Mouse (Mus musculus) midbrain, embryonic 12.5 days (tissue): ENCODE data around the gene Sf1. TPM values are rescaled to one million over a fixed set of nuclear protein-coding genes. Genes with fewer than 3 reads are reported as not detected.

Experiments used
- ATAC-seq: fragments of 200-750 bp; cut with Nextera tagmentation; 2 replicates; pipeline ENCODE4 v1.8.0; 2017; ENCODE audit warnings: low read depth, moderate TSS enrichment, moderate library complexity; ENCODE audit not compliant: low FRiP score
- H3K27ac ChIP-seq: fragments of 300-500 bp; sonication (generic); replicated peaks from 2 replicates; pipeline ENCODE4 v1.5.1; 2016; ENCODE audit warnings: mild to moderate bottlenecking
- H3K27me3 ChIP-seq: fragments of 300-500 bp; sonication (generic); 2 replicates; pipeline ENCODE4 v1.6.1; 2016; ENCODE audit warnings: mild to moderate bottlenecking
- H3K36me3 ChIP-seq: fragments of 300-500 bp; sonication (generic); 2 replicates; pipeline ENCODE4 v1.6.1; 2016
- H3K4me1 ChIP-seq: fragments of 300-500 bp; sonication (generic); 2 replicates; pipeline ENCODE4 v1.6.1; 2016
- H3K4me2 ChIP-seq: fragments of 300-500 bp; sonication (generic); replicated peaks from 2 replicates; pipeline ENCODE4 v1.6.1; 2016; ENCODE audit warnings: mild to moderate bottlenecking, moderate library complexity
- H3K4me3 ChIP-seq: fragments of 300-500 bp; sonication (generic); 2 replicates; pipeline ENCODE4 v1.5.1; 2016; ENCODE audit warnings: mild to moderate bottlenecking
- H3K9ac ChIP-seq: fragments of 300-500 bp; sonication (generic); replicated peaks from 2 replicates; pipeline ENCODE4 v1.6.1; 2016; ENCODE audit warnings: mild to moderate bottlenecking, moderate library complexity
- H3K9me3 ChIP-seq: fragments of 300-500 bp; sonication (generic); 2 replicates; pipeline ENCODE4 v1.6.1; 2016; ENCODE audit warnings: mild to moderate bottlenecking
- WGBS: fragments of 180-500 bp; shearing (Covaris S2); methylation state at CpG from one replicate; pipeline ENCODE4 v1.1.7; 2016; 5-methylcytosine and 5-hydroxymethylcytosine counted together
- polyA plus RNA-seq: library from polyadenylated mRNA; unstranded; fragments of >200 nt; fragmentation: Nextera tagmentation; extraction: Ambion mirVana; gene quantifications from 2 replicates; pipeline ENCODE4 v1.2.1, GENCODE M21; 2016

Sf1 gene
- polyA plus RNA-seq, 1 experiment from 2014 or later = 193 TPM

DNA sequence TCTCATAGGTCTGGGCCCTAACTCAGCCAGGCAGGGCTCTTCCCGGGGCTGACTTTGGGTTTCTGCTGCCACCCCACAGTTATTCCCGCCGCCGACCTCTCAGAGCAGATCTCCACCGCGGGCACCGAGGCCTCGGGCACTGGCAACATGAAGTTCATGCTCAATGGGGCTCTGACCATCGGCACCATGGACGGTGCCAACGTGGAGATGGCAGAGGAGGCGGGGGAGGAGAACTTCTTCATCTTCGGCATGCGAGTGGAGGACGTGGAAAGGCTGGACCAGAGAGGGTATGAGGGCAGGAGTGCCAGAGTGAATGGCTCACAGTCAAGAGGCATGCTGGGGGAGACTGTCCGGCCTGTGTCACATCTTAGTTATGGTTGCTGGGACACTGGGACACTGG is 30.1 kb downstream of the Sf1 start:
- 88% methylated on average over 16 of the region's 16 CpGs for WGBS

DNA sequence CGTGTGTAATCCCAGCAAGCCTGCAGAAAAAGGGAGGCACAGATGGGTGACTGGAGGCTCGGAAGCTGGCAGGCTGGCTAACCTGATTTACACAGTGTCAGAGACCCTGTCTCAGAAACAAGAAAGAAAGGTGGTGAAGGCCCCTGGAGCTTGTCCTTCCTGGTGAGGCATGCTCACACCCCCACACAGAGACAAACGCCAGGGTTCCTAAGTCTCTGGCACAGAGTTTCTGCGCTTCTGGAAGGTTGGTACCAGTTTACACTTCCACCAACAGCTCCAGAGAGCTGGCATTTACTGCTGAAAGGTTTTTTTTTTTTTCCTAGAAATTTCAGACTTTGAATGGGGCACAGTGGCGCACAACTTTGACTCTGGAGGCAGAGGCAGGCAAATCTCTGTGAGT is 32.7 kb downstream of the Sf1 start:
- H3K9ac ChIP-seq = no peak overlapping the region
- H3K27me3 ChIP-seq = peaks cover 27% of the 10 kb centered on the region
- H3K9me3 ChIP-seq = no peaks in the 10 kb centered on the region
- H3K4me2 ChIP-seq = no peak overlapping the region
- no peak overlapping the region for H3K27ac ChIP-seq
- 92% methylated on average over 5 of the region's 5 CpGs for WGBS
- H3K4me1 ChIP-seq = peaks cover 27% of the 10 kb centered on the region
- no peaks in the 10 kb centered on the region for H3K36me3 ChIP-seq
- no peak overlapping the region for H3K4me3 ChIP-seq
- no peak for ATAC-seq

More for the DNA sequence above, 30.1 kb downstream of the Sf1 start:
- no peak for ATAC-seq
- no peak overlapping the region for H3K4me3 ChIP-seq
- H3K4me1 ChIP-seq = peaks cover 14% of the 10 kb centered on the region
- no peak overlapping the region for H3K9ac ChIP-seq
- H3K4me2 ChIP-seq = no peak overlapping the region
- H3K27me3 ChIP-seq = peaks cover 19% of the 10 kb centered on the region
- H3K27ac ChIP-seq = no peak overlapping the region
- H3K9me3 ChIP-seq = no peaks in the 10 kb centered on the region
- H3K36me3 ChIP-seq = no peaks in the 10 kb centered on the region

DNA sequence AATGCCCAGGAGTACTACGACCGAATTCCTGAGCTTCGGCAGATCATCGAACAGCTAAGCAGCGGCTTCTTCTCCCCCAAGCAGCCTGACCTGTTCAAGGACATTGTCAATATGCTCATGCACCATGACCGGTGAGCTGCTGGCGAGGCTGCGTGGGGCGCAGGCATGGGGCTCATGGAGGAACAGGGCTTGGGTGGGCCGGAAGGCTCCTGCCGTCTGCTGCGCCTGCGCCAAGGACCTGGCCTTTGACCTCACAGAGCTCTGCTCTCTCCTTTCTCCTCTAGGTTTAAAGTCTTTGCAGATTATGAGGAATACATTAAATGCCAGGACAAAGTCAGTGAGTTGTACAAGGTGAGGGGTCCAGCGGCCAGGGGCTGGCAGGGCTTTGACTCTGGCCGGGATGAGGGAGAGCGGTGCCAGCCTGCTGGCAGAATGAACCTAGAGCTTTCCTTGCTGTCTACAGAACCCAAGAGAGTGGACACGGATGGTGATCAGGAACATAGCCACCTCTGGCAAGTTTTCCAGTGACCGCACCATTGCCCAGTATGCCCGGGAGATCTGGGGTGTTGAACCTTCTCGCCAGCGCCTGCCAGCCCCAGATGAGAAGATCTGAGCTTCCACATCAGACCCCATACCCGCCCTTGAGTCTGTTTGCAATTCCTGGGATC is 34.2 kb downstream of the Sf1 start:
- H3K27ac ChIP-seq = no peak overlapping the region
- ATAC-seq = no peak
- H3K9ac ChIP-seq = no peak overlapping the region
- H3K4me1 ChIP-seq = peaks cover 34% of the 10 kb centered on the region
- 86% methylated on average over 22 of the region's 22 CpGs for WGBS
- H3K4me3 ChIP-seq = no peak overlapping the region
- no peak overlapping the region for H3K4me2 ChIP-seq
- H3K27me3 ChIP-seq = peaks cover 42% of the 10 kb centered on the region
- no peaks in the 10 kb centered on the region for H3K36me3 ChIP-seq
- H3K9me3 ChIP-seq = no peaks in the 10 kb centered on the region

DNA sequence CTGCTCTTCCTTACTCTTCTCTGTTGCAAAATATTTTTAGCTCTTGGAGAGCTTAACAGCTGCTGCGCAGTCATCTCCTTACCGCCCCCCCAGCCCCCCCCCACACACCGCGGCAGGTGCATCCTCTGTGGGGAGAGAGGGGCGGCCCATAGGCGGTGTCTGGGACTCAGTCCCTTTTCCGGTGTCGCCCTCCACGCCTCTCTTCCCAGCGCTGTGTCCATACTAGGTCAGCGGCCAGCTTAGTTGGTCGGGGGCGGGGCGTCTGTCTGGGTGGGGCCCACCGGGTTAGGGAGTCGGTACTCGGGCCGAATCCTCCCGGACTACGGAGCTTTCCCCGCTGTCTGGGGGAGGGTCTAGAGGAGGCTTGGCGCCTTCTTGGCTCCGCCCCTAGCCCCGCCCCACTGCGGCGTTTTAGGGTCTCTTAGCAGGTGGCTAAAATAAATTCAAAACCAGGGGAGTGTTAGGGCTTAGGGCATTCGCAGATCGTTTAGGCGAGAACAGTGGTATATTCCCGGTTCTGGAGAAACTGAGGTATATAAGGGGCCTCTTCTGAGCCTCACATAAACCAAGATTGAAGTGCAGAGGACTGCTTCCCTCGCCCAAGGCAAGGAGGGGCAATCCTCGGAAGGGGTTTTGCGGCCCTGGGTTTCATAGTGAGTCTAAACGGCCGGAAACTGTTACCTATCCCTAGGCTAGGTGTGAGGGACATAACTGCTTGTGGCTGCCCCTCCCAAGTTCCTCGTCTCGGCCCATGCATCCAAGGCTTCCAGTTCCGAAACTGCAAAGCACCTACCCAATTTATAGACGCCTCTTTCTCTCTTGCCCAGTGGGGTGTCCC is 35.2 kb downstream of the Sf1 start:
- peak overlapping the region; percentile 31 for H3K27ac ChIP-seq
- H3K4me3 ChIP-seq = peak overlapping the region; percentile 69
- peaks cover 52% of the 10 kb centered on the region for H3K27me3 ChIP-seq
- H3K4me1 ChIP-seq = peaks cover 41% of the 10 kb centered on the region
- H3K9me3 ChIP-seq = no peaks in the 10 kb centered on the region
- peak overlapping the region; percentile 81 for H3K9ac ChIP-seq
- 2% methylated on average over 39 of the region's 39 CpGs for WGBS
- peak overlapping the region; percentile 100 for H3K4me2 ChIP-seq
- peak; percentile 55 for ATAC-seq
- H3K36me3 ChIP-seq = no peaks in the 10 kb centered on the region

DNA sequence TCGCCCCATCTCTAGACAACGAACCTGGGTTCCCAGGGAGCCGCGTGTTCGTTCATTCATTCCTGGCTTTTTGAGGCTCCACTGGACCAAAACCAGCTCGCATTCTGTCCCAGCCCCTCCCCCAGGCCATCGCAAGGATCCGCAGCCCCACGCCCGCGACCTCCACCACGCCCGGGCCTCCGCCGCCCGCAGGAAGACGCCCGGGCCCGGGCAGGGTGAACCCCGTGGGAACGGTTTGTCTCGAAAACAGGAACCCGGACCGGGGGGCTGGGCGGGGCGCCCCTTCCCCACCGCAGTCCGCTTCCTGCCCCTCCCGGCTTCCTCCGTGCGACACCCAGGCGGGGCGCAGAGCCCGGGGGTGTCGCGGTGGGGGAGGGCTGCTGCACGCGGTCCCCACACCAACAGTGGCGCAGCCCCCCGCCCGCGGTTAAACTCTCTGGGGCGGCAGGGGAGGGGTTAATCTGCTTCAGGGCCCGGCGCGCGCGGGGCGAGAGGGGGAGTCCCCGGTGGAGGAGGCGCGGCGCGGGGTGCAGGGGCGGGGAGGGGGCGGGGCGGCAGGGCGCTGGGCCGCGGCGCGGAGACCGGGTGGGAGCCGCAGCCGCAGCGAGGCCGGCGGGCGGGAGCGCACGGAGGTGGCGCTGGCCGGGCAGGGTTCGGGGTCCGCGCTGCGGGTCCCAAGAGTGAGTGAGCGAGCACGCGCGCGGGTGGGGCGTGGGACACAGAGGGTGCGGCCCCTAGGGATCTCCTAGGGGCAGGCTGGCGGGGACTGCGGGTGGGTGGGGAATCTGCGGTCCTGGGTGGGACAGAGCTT is 36.0 kb downstream of the Sf1 start, which contains the start of gene Rasgrp2:
Gene Rasgrp2 (plus strand): TSS at position 56 of the 811 bp plus-strand sequence.
- Histone ChIP-seq H3K27ac (peak within 1 kb of the TSS; percentile 31), H3K4me3 (peak within 1 kb of the TSS; percentile 69), H3K9me3 (no peaks in the 10 kb centered on the region), H3K9ac (peak within 1 kb of the TSS; percentile 81), H3K4me1 (peaks cover 42% of the 10 kb centered on the region), H3K4me2 (peak within 1 kb of the TSS; percentile 100), H3K27me3 (peaks cover 55% of the 10 kb centered on the region), H3K36me3 (no peaks in the 10 kb centered on the region)
- WGBS = under 1% methylated on average over 73 of the region's 87 CpGs
- ATAC-seq = peak; percentile 35

DNA sequence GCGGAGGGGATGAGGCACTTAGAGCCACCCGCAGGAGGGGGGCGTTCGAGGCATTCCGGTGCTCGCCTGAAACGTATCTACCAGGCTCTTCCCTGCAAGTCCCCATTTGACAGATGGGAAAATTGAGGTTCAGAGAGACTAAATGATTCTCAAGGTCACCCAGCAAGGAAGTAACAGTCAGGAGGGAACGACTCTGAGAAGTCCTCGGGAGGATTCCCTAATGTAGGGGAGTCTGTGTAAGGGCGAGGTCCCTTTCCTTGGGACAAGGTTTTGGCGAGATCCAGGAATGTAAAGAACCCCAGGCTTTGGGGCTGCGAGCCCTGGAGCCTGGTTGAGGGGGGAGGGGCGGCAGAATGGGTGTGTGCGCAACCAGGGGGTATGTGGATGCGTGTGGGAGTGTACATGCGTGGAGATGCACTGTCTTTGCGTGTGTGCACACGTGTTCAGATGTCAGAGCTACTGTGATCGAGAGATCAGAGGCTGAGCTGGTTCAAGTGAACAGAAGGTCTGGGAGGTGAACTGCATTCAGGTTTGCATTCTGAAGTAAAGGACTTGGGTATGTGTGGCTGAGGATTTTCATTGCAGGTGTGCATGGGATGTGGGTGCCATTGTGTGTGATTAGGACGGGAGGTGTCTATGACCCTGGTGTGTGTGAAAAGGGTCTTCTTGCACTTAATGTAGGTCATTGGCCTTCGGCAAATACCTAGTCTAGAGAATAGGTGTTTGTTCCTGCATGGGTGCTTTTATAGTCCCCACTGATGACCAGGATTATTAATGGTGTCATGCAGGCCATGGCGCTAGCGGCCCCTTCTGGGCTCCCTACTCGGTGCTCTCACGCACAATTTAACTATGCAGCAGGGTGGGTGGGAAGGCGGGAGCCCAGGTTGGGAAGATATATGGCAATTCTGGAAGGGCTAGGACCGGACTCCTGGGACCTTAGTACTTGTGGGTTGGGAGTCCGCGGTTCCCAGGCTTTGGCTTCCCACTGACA is 36.9 kb downstream of the Sf1 start:
- Histone ChIP-seq H3K27me3 (peaks cover 59% of the 10 kb centered on the region), H3K4me2 (peak overlapping the region; percentile 100), H3K27ac (no peak overlapping the region), H3K4me3 (peak overlapping the region; percentile 69), H3K4me1 (peaks cover 42% of the 10 kb centered on the region), H3K9me3 (no peaks in the 10 kb centered on the region), H3K9ac (peak overlapping the region; percentile 81), H3K36me3 (no peaks in the 10 kb centered on the region)
- 3% methylated on average over 29 of the region's 29 CpGs for WGBS
- no peak for ATAC-seq

DNA sequence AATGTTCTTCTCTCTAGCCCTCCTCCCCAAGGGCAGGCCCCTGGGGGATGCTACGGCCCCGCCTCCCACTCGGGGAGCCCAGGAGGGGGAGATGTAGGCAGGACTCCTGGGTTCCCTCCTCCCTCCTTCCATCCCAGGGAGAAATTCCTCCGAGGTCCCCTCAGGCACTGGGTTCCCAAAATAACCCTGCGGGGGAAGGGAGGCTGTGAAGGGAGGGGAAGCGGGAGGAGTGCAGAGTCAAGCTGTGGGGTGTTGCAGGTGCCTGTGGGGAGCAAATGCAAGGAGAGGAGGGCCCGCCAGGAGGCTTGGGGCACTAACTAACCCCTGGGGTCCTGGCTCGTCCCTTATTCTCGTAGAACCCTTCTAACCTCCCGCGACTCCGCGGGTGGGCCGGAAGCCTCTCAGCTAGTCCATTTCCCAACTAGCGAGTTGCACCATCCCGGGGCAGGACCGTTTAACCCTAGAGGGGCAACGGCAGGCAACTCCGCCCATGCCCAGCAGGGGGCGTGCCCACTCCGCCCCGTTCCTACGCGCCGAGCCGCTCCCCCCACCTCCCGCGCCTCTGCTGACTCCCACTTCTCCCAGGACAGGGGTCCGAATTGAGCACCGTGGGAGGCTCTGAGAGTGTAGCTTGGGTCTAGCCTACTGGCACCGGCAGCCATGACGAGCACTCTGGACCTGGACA is 37.8 kb downstream of the Sf1 start:
- peaks cover 60% of the 10 kb centered on the region for H3K27me3 ChIP-seq
- no peak for ATAC-seq
- H3K4me1 ChIP-seq = peaks cover 42% of the 10 kb centered on the region
- peak overlapping the region; percentile 51 for H3K4me2 ChIP-seq
- H3K4me3 ChIP-seq = peak overlapping the region; percentile 35
- WGBS = 2% methylated on average over 29 of the region's 32 CpGs
- 0 out of 2 replicates have a peak overlapping the region, but pooled peaks have one; percentile 28 for H3K9ac ChIP-seq
- no peaks in the 10 kb centered on the region for H3K9me3 ChIP-seq
- no peaks in the 10 kb centered on the region for H3K36me3 ChIP-seq
- H3K27ac ChIP-seq = no peak overlapping the region

DNA sequence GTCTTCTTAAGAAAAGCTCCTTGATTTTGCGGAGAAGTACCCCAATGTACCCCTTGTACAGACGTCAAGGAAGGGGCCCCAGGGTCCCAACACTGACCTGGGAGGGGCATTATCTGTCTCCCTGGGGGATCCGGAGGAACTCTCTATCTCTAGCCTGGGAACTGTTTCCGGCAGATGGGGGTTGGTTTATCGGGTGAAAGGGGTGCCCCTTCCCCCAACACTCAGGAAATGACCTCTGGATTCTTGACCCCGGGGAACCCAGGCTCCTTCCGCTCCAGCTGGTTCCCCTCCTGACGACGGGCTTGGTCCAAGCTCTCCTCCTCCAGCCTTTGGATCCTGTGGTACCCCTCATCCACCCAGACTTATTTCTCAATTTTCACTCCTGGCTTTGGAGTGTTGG is 38.5 kb downstream of the Sf1 start:
- ATAC-seq = no peak
- Histone ChIP-seq H3K27me3 (peaks cover 64% of the 10 kb centered on the region), H3K9ac (0 out of 2 replicates have a peak overlapping the region, but pooled peaks have one; percentile 28), H3K4me1 (peaks cover 42% of the 10 kb centered on the region), H3K27ac (no peak overlapping the region), H3K9me3 (no peaks in the 10 kb centered on the region), H3K4me3 (peak overlapping the region; percentile 35), H3K36me3 (no peaks in the 10 kb centered on the region), H3K4me2 (peak overlapping the region; percentile 51)
- 15% methylated on average over 9 of the region's 9 CpGs for WGBS

DNA sequence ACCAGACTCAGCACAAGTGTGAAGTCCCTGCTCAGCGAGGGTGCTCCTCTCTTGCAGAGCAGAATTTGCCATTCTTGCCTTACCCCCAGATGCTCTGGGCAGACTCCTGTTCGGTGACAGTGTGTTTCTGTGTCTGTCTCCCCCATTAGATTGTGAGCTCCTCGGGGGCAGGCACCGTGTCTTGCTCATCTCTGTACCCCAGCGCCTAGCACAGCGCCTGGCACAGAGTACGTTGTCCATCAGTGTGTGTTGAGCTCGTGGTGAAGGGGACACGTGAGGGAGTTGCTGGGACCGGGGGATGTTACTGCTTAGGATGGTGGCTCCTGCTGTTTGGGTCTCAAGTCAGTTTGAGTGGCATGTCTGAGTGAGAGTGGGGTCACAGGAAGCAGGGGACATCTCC is 40.4 kb downstream of the Sf1 start:
- no peak overlapping the region for H3K27ac ChIP-seq

DNA sequence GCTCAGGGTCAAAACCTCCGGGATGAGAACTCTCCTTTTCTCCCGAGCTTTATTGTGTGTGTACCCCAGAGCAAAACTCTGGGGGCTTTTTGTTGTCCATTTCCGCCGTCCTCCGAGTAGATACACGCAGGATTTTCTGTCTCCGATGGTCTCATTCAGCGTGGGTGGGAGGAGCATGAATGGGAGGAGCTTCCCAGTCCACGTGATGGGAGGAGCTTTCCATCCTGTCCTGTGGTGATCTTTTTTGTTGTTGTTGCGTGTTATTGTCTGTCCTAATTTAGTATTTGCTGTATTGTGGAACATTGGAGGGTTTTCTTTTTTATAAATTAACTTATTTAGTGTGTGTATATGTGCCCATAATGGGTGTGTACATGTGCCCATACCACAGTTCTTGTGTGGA is 41.9 kb downstream of the Sf1 start:
- peaks cover 23% of the 10 kb centered on the region for H3K4me1 ChIP-seq
- no peak overlapping the region for H3K9ac ChIP-seq
- no peaks in the 10 kb centered on the region for H3K36me3 ChIP-seq
- 57% methylated on average over 10 of the region's 10 CpGs for WGBS
- no peak for ATAC-seq
- H3K27ac ChIP-seq = no peak overlapping the region
- no peak overlapping the region for H3K4me2 ChIP-seq
- H3K4me3 ChIP-seq = no peak overlapping the region
- H3K9me3 ChIP-seq = no peaks in the 10 kb centered on the region
- peaks cover 48% of the 10 kb centered on the region for H3K27me3 ChIP-seq

More for the DNA sequence above, 40.4 kb downstream of the Sf1 start:
- H3K36me3 ChIP-seq = no peaks in the 10 kb centered on the region
- WGBS = 83% methylated on average over 10 of the region's 10 CpGs
- no peaks in the 10 kb centered on the region for H3K9me3 ChIP-seq
- H3K4me2 ChIP-seq = no peak overlapping the region
- H3K9ac ChIP-seq = no peak overlapping the region
- no peak for ATAC-seq
- H3K27me3 ChIP-seq = peaks cover 60% of the 10 kb centered on the region
- no peak overlapping the region for H3K4me3 ChIP-seq
- peaks cover 34% of the 10 kb centered on the region for H3K4me1 ChIP-seq
